Mouse (Mus musculus) hindbrain, postnatal 0 days (tissue): ENCODE results near the gene Tmem222. TPM values are rescaled to one million over a fixed set of nuclear protein-coding genes. Genes with fewer than 3 reads are reported as not detected.

ENCODE experiments used
- ATAC-seq: fragments of 200-750 bp; cut with Nextera tagmentation; 2 replicates; pipeline ENCODE4 v1.8.0; 2017; ENCODE audit warnings: mild to moderate bottlenecking, moderate TSS enrichment, moderate library complexity
- DNase-seq: peaks from one replicate; pipeline ENCODE4 v3.0.0-alpha.2; 2015; ENCODE audit warnings: low spot score
- H3K27ac ChIP-seq: fragments of 300-500 bp; sonication (generic); 2 replicates; pipeline ENCODE4 v1.5.1; 2014; ENCODE audit warnings: mild to moderate bottlenecking
- H3K27me3 ChIP-seq: fragments of 300-500 bp; sonication (generic); 2 replicates; pipeline ENCODE4 v1.6.1; 2014; ENCODE audit warnings: low read length, mixed read lengths; ENCODE audit not compliant: insufficient read depth
- H3K36me3 ChIP-seq: fragments of 300-500 bp; sonication (generic); 2 replicates; pipeline ENCODE4 v1.6.1; 2014; ENCODE audit warnings: low read length, mixed read lengths; ENCODE audit not compliant: insufficient read depth
- H3K4me1 ChIP-seq: fragments of 300-500 bp; sonication (generic); 2 replicates; pipeline ENCODE4 v1.6.1; 2014; ENCODE audit warnings: antibody characterized with exemption, low read length, mixed read lengths; ENCODE audit not compliant: insufficient read depth
- H3K4me2 ChIP-seq: fragments of 300-500 bp; sonication (generic); 2 replicates; pipeline ENCODE4 v1.6.1; 2014; ENCODE audit warnings: low read depth, mild to moderate bottlenecking, low read length, moderate library complexity, mixed read lengths
- H3K4me3 ChIP-seq: fragments of 300-500 bp; sonication (generic); 2 replicates; pipeline ENCODE4 v1.5.1; 2014; ENCODE audit warnings: low read length
- H3K9ac ChIP-seq: fragments of 300-500 bp; sonication (generic); replicated peaks from 2 replicates; pipeline ENCODE4 v1.6.1; 2014; ENCODE audit warnings: mild to moderate bottlenecking, low read length, moderate library complexity, mixed read lengths
- H3K9me3 ChIP-seq: fragments of 300-500 bp; sonication (generic); 2 replicates; pipeline ENCODE4 v1.6.1; 2016; ENCODE audit warnings: low read length, mixed read lengths
- CTCF ChIP-seq: IDR thresholded peaks from 2 replicates; pipeline ENCODE4 v1.5.1; 2016; ENCODE audit warnings: antibody characterized with exemption, control low read depth, low read depth
- WGBS: fragments of 180-500 bp; shearing (Covaris S2); extraction: QIAGEN DNeasy Blood & Tissue Kit; methylation state at CpG from one replicate; pipeline ENCODE4 v1.1.7; 2014; 5-methylcytosine and 5-hydroxymethylcytosine counted together
- polyA plus RNA-seq: library from polyadenylated mRNA; unstranded; fragments of >200 nt; fragmentation: Nextera tagmentation; extraction: Ambion mirVana; gene quantifications from 2 replicates; pipeline ENCODE4 v1.2.1, GENCODE M21; 2015
- total RNA-seq: library from RNA; depleted of rRNA; stranded (reverse); fragments of >200 nt; gene quantifications from 2 replicates; pipeline ENCODE4 v1.2.3, GENCODE M21; 2014

Tmem222 gene
- total and polyA plus RNA-seq, 2 experiments from 2014 or later, result 136 to 138 TPM

- no peak overlapping the region for H3K9ac ChIP-seq
- H3K36me3 ChIP-seq, result no peaks in the 10 kb centered on the region
- no peak for TF ChIP-seq CTCF
- H3K4me3 ChIP-seq, result no peak overlapping the region
- no peaks in the 10 kb centered on the region for H3K9me3 ChIP-seq
- peaks cover 21% of the 10 kb centered on the region for H3K27me3 ChIP-seq
- ATAC-seq, result no peak
- no peak for DNase-seq
- WGBS, result 89% methylated on average over 1 of the region's 1 CpGs
- no peak overlapping the region for H3K4me2 ChIP-seq
- no peak overlapping the region for H3K27ac ChIP-seq
- H3K4me1 ChIP-seq, result no peaks in the 10 kb centered on the region
These were observed 33.3 kb downstream of the Tmem222 start for GRCm38 (mm10) chr4:133244289-133244688.

GRCm38 (mm10) chr4:133243538-133243937, 34.1 kb downstream of the Tmem222 start:
- DNase-seq (no peak), ATAC-seq (no peak)
- H3K4me1 ChIP-seq, result no peaks in the 10 kb centered on the region
- TF ChIP-seq CTCF, result no peak
- no peaks in the 10 kb centered on the region for H3K9me3 ChIP-seq
- H3K9ac ChIP-seq, result no peak overlapping the region
- 49% methylated on average over 13 of the region's 13 CpGs for WGBS
- no peak overlapping the region for H3K27ac ChIP-seq
- H3K27me3 ChIP-seq, result peaks cover 21% of the 10 kb centered on the region
- H3K4me3 ChIP-seq, result no peak overlapping the region
- H3K36me3 ChIP-seq, result no peaks in the 10 kb centered on the region
- no peak overlapping the region for H3K4me2 ChIP-seq

GRCm38 (mm10) chr4:133242710-133243109, 34.9 kb downstream of the Tmem222 start:
- H3K9ac ChIP-seq, result no peak overlapping the region
- WGBS, result 49% methylated on average over 9 of the region's 9 CpGs
- ATAC-seq (no peak), DNase-seq (no peak)
- H3K9me3 ChIP-seq, result no peaks in the 10 kb centered on the region
- H3K4me2 ChIP-seq, result no peak overlapping the region
- no peaks in the 10 kb centered on the region for H3K36me3 ChIP-seq
- no peak for TF ChIP-seq CTCF
- H3K4me1 ChIP-seq, result no peaks in the 10 kb centered on the region
- H3K27me3 ChIP-seq, result peaks cover 17% of the 10 kb centered on the region
- H3K27ac ChIP-seq, result no peak overlapping the region
- no peak overlapping the region for H3K4me3 ChIP-seq

GRCm38 (mm10) chr4:133241910-133242309, 35.7 kb downstream of the Tmem222 start:
- TF ChIP-seq CTCF, result no peak
- no peaks in the 10 kb centered on the region for H3K9me3 ChIP-seq
- H3K4me1 ChIP-seq, result no peaks in the 10 kb centered on the region
- peak overlapping the region; percentile 82 for H3K4me2 ChIP-seq
- DNase-seq, result no peak
- H3K9ac ChIP-seq, result no peak overlapping the region; the same call in 1 of the 2 replicates
- H3K27ac ChIP-seq, result no peak overlapping the region
- peak overlapping the region; percentile 55 for H3K4me3 ChIP-seq
- WGBS, result 42% methylated on average over 11 of the region's 11 CpGs
- H3K36me3 ChIP-seq, result no peaks in the 10 kb centered on the region
- H3K27me3 ChIP-seq, result peaks cover 9% of the 10 kb centered on the region
- no peak for ATAC-seq

DNA sequence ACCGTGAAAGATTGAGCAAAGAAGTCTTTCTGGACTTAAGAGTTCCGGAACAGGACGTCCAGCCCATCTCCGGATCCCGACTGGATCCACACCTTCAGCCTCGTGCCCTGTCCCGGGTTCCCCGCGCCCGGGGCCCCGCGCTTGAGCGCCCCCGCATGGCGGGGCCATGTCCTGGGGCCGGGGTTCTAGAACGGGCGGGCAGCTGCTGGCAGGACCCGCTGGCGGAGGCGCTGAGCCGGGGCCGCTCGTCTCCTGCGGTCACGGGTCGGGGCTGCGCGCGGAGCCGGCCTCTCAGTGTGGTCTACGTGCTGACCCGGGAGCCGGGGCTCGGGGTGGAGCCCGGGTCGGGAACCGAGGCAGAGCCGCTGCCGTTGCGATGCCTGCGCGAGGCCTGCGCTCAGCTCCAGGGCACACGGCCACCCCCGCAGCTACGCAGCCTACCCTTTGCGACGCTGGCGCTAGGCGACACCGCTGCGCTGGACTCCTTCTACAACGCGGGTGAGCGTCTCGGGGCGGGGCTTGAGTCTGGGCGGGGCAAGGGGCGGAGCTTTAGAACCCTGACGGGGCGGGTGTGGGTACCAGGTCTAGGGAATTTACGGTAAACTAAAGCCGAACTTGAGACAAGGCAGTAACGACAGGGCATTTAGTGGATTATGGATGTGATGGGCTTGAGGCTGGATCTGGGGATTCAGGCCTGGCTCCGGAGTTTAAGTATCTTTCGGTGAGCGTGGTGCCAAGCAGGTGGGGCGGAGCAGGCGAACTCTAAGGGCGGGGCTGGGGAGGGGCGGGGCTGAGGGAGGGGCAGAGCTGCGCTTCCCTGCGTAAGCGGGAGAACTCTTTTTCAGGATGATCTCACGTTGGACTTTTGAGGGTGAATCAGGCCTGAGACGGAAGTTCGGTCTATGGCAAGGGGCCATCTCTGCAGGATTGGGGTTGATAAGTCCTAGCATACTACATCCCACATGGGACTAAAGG, 36.4 kb downstream of the Tmem222 start:
- H3K9ac ChIP-seq, result peak overlapping the region; percentile 65
- H3K4me3 ChIP-seq, result peak overlapping the region; percentile 55
- peak; percentile 14; the same call in 1 of the 2 replicates for TF ChIP-seq CTCF
- peak; percentile 93 for ATAC-seq
- H3K36me3 ChIP-seq, result no peaks in the 10 kb centered on the region
- H3K9me3 ChIP-seq, result no peaks in the 10 kb centered on the region
- peak overlapping the region; percentile 68; the same call in 1 of the 2 replicates for H3K27ac ChIP-seq
- peak; percentile 87 for DNase-seq
- peaks cover 7% of the 10 kb centered on the region for H3K27me3 ChIP-seq
- H3K4me1 ChIP-seq, result no peaks in the 10 kb centered on the region
- 1% methylated on average over 77 of the region's 78 CpGs for WGBS
- H3K4me2 ChIP-seq, result peak overlapping the region; percentile 82

DNA sequence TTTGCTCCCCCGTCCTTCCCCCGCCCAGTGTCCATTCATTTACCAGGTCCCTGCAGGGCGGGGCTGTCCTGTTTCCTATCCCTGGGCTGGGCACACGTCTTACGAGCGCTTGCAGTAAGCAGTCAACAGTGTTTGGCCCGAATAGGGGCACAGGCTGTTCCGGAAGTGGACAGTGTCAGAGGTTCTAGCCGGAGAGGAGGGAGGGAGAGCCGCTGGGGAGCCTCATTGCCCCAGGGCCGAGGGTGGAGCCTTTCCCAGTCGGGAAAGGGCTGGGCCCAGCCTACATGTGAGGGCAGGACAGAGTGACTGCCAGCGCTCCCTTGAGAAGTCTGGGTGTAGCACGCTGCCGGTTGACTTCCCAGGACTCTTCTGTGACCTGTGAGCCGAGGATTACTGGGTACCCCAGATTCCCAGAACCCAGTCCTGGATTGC, 37.1 kb downstream of the Tmem222 start, which contains the start of gene Map3k6:
Gene Map3k6 (plus strand): TSS at position 329 of the 432 bp plus-strand sequence.
- H3K9ac ChIP-seq, result peak within 1 kb of the TSS; percentile 65
- peak within 1 kb of the TSS; percentile 68; the same call in 1 of the 2 replicates for H3K27ac ChIP-seq
- no peak for TF ChIP-seq CTCF
- peak; percentile 42; the same call in 1 of the 2 replicates for ATAC-seq
- H3K4me1 ChIP-seq, result no peaks in the 10 kb centered on the region
- DNase-seq, result peak; percentile 27
- 7% methylated on average over 16 of the region's 16 CpGs for WGBS
- H3K27me3 ChIP-seq, result peaks cover 7% of the 10 kb centered on the region
- H3K9me3 ChIP-seq, result no peaks in the 10 kb centered on the region
- no peaks in the 10 kb centered on the region for H3K36me3 ChIP-seq
- peak within 1 kb of the TSS; percentile 82 for H3K4me2 ChIP-seq
- H3K4me3 ChIP-seq, result peak within 1 kb of the TSS; percentile 55

- Histone ChIP-seq H3K9ac (no peak overlapping the region), H3K4me1 (no peaks in the 10 kb centered on the region), H3K9me3 (no peaks in the 10 kb centered on the region), H3K36me3 (no peaks in the 10 kb centered on the region), H3K4me3 (no peak overlapping the region), H3K27me3 (peaks cover 5% of the 10 kb centered on the region), H3K4me2 (no peak overlapping the region), H3K27ac (no peak overlapping the region)
- TF ChIP-seq CTCF, result no peak
- 80% methylated on average over 4 of the region's 4 CpGs for WGBS
- ATAC-seq, result no peak
- no peak for DNase-seq
These were observed 39.7 kb downstream of the Tmem222 start for GRCm38 (mm10) chr4:133237911-133238310.
